Mouse (Mus musculus): ENCODE results near the gene Gm21117.
"Not testable (repeated sequence)": the region's sequence is repeated elsewhere in the genome, so short reads cannot be mapped to it uniquely, and the experiment has no call there.

The Gm21117 gene

DNA sequence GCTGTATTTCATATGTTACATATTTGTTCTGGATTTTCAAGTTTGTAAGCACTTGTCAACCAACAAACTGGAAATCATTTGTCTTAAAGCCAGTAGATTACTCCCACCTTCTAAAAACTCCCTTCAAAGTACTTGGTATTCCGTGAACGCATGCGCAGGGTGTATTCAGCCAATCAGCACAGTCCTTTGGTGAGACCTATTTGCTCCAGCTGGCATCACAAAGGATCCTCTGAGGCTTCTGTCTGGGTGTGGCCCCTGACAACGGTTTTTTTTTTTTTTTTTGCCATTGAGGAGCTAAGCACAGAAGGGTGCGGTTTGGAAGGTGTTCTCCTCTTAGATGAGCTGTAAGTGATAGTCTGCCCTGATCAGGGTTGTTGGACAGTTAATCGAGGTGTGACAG lies at the start of gene Gm21117:
Gene Gm21117, plus strand, starts transcription at position 301 of the 400 bp plus-strand sequence.
- in situ Hi-C loops (cut with MboI; ENCODE audit: low sequenced_read_pairs) = not testable (repeated sequence)

Measured in CH12F3 (cell line).